Mouse (Mus musculus): Measurements from ENCODE around the gene Myo1g.

The Myo1g gene

DNA sequence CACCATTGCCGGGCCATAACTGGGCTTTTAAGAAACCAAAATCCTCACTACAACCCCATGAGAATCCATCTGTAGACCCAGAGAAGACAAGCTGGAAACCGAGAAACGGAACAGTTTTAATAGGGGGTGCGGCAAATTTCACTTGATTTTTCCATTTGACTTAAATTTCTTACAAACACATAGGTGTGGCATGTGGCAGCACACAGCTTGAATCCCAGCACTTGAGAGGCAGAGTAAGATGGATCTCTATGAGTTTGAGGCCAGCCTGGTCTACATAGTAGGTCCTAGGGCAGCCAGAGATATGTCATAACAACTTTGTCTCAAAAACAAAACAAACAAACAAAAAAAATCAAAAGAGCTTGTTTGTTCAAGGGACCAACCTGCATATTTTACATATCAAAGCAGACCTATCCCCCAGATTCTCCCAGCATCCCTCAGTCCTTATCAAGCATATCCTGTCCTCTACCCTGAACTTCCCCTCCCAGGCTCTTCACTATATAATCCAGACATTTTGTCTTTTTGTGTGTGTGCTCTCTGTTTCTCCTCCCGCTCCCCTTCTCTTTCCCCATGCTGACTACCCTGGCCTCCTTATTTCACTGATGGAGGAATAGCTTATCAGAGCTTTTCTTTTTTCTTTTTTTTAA is 32.6 kb downstream of the Myo1g start:
- no peak for DNase-seq (ENCODE audit: low spot score)

DNA sequence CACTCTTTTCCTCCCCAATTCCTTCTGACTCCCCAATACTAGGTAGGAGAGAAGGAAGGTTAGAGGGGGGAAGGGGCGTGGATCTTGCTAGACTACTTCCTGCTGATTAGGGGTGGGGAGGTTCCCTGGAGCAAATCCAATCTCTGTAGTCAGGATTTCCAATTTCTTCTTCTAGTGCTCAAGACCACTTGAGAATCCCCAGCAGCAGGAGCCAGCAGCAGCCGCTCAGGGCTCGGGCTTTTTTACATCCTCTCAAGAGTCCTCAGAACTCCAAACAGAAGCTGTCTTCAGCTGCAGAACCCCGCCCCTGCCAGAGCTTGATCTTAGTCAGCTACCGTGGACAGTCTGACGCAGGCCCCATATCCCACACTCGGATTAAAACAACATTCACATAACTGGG is 33.3 kb downstream of the Myo1g start:
- no peak for DNase-seq (ENCODE audit: low spot score)

DNA sequence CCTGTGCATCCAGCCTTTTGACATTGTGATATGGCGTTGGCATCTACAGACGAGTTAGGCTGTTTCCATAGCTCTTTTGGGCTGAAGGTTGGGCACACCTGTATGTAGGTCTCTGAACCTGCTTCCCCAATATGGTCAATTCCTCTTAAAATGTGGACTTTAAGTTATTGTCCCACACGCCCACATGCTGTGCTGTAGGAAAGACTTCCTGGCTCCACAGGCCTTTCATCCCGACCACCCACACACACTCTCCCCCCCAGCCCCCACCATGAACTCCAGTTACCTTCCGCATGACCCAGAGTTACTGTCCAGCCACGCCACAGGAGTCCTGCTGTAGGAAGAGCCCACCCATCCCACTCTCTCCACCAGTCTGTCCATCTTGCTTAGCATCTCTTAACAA is 33.8 kb downstream of the Myo1g start:
- no peak for DNase-seq (ENCODE audit: low spot score)

DNA sequence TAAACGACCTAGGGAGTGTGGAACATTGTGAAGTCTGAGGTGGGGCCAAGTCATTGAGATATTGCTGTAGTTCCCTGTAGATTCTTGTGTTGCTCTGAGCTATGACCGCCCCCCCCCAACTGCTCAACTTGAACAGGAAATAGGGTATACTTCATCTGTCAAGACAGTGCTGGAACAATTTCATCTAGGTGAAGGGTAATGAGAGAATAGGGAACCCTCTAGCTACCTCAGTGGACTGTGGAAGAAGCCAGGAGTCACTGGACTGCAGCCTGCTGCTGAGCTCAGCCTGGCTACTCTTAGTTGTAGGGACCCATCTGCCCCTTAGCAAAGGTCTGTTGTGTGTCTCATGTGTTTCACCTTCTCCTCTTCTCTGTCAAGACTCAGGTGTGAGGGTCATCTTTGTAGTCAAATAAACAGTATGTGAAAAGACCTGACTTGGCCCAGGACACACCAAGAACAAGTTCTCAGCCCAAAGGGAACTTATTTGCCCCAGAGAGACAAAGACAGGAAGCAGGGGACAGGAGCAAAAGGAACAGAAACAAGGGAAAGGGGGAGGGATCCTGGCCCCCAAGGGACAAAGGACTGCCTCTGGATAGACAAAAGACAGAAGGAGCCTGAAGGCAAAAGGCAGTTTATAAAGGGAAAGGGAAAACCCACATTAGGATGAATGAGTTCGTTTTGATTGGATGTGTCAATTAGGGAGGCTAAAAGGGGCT is 36.4 kb downstream of the Myo1g start:
- no peak for DNase-seq (ENCODE audit: low spot score)

DNA sequence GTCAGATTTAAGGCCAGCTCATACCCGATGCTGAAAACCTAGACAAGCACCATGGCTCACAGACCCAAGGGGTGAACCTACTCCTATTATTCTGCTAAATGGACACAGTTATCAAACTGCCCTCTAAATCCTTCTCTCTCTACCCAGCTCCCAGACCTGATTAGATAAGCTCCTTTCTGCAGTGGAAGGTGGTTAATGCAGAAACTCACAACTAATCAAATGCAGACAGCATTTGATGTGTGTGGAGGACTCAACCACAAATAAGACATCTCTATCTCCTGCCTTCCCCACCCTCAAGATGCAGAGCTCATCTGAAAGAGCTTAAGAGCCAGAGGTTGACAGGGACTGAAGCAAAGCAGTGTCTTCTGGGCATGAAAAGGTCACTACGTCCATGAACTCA is 37.7 kb downstream of the Myo1g start:
- no peak for DNase-seq (ENCODE audit: low spot score)

DNA sequence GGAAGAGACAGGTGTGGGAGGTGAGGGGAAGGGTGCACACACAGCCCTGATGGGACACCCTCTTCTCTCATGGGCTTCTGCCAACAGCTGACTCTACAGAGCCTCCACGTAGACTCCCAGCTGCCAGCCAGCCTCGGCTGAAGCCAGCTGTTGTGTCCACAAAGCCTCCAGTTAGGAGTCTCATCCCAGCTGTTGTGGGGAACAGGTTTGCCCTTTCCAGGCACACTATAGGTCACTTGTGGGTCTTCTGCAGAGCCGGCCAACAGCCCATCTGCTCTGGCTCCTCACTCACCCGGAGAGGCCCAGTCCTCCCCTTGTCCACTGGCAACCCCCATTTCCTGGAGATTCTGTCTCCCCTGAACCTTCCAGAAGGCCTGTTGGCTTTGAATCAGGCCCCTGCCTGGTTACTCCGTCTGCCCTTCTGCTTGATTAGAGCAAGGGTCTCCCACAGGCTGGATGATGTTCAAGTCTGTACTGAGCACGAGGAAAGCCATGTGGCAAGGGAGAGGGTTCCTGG is 39.0 kb downstream of the Myo1g start:
- DNase-seq (ENCODE audit: low spot score) = peak; percentile 35

DNA sequence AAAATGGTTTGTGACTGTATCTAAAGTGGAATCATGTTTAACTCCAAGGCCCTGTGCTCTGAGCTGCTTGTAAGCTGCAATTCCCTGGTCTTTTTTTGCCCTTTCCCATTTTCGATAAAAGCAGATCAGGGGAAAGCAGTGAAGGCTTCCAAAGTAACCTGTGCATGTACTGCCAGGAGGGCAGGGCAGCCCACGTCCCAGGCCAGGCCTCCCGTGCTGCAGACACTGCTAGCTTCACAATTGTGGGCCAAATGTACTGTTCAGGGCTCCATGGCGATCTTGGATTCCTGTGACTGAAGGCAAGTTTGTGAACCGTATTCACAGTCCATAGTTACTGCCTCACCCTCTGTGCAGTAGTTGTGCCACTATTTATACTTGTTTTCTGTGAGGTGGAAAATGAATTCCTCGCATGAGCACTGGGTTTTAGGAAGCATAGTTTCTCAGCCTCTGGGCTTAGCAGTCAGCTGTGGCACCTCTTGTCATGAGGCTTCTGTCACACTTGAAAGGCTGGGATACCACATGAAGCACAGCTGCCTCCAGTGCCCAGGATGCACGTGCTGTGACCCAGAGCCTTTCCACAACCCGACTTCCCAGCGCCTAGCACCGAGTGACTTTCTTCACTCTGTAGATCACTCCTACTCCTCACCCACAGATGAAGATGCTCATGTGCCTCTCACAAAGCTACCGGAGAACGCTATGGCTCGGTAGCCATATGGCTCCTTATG is 39.9 kb downstream of the Myo1g start:
- no peak for DNase-seq (ENCODE audit: low spot score)

DNA sequence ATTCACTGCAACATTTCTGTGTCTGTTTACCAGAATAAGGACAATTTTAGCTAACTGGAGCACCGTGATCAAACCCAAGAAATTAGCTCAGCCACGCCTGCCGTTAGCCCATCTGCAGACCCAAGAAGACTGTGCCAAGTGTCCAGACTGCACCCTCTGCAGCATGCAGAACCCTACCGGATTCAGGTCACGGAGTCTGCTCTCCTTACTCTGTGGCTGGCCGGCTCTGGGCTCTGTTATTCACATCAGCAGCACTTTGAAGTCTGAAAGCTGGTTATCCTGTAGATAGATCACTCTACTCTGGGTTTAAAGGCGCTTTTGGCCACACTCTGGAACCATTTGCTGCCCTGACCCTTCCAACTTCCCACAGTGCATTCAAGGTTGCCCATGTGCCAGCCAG is 40.6 kb downstream of the Myo1g start:
- no peak for DNase-seq (ENCODE audit: low spot score)

DNA sequence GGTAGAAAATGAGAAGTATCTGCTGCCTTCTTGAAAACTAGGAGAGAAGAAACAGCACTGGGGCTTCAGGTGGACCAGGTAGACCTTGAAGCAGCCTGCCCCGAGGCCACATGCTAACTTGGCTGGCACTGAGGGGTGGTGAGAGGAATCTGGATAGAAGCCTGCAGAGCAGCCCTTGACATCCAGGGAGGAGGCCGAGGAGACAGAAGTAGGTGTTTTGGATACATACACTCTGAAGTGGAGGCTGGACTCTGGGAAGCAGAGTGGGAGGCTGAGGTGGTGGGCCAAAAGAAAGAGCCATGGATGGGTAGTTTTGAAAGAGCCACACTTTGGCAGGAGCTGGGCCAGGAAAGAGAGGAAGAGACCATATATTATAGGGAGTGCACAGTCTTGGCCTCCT is 41.5 kb downstream of the Myo1g start:
- no peak for DNase-seq (ENCODE audit: low spot score)

DNA sequence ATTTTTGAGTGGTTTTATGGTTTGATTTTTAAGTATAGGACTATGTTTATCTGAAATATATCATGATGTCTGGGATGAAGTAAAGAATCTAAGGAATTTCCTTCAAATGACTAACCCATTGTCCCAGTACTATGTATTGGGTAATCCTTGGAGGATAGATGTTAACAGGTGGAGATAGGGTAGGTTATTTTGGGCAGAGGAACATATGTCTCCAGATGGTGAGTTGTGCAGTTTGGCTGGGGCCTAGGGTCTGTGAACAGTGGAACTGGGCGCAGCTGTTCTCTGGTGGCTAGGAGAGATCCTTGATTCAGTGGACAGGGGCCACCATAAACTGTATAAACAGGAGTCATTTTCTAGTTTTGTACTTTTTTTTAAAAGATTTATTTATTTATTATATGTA is 43.4 kb downstream of the Myo1g start:
- DNase-seq (ENCODE audit: low spot score) = no peak

DNA sequence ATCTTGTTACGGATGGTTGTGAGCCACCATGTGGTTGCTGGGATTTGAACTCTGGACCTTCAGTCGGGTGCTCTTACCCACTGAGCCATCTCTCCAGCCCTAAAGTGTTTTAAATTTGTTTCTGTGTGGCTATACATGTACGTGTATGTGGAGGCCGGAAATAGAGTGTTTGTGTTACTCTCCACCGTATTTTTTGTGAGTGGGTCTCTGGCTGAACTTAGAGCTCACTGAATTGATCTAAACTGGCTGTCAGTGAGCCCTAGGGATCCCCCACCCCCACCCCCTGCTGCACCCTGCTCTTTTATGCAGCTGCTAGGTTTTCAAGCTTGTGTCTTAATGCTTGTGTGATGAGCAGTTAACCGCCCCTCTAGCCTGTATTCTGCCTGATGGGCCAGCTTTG is 43.9 kb downstream of the Myo1g start:
- DNase-seq (ENCODE audit: low spot score) = no peak

DNA sequence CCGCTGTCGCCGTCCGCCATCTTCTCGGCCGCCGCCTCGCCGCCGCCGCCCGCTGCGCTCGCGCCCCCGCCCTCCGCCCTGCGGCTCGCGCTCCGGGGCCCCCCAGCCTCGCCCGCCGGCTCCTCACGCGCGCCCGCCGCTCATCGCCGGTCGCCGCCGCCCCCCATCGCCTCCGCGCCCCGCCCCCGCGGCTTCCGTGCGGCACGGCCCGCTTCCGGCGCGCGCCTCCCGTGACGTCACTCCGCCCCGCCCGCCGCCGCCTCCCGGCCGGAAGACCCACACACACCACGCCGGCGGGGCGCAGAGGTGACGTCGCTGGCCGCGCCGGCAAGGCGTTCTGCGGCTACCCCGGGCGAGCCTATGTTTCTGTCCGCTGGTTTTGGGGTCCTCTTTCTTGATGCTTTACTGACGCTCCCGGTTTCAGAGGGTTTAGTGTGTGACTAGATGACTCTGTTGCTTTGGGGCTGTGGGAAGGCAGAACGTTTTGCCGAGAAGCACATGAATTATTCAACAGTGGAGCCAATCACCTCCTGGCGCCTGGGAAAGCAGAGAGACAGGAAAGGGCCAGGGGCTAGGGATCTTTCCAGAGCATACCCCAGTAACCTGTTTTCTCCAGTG is 44.8 kb downstream of the Myo1g start, which contains the start of gene Purb:
Gene Purb (minus strand): TSS at position 51 of the 618 bp plus-strand sequence.
- peak; percentile 90 for DNase-seq (ENCODE audit: low spot score)

DNA sequence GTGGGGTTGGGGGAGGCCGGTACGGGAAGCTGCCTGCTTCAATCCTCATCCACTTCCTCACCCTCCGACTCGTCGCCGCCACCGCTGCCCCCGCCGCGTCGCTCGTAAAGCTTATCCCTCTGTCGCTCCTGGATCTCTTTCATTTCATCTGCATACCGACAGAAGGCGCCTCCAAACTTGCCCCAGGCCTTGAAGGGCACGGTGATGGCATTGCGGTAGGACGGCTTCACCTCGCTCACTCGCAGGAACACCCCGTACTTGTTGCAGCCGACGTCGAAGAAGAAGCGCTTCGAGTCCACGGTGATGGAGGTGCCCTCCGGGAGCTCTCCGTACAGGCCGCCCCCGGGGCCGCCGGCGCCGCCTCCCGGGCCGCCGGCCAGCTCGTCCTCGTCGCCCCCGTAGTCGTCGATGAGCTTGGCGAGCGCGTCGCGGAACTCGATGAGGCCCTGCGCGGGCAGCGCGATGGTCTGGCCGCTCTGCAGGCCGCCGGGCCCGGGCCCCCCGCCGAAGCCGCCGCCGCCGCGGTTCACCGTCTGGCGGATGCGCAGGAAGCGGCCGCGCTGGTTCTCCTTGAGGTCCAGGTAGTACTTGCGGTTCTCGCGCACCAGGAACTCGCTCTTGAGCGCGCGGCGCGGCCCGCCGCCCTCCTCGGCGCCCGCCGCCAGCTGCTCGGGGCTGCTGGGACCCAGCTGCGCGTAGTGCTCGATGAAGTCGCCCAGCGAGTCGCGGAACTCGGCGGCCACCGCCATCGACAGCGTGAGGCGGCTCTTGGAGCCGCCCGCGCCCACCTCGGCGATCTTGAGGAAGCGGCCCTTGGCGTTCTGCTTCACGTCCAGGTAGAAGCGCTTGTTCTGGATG is 45.7 kb downstream of the Myo1g start:
- DNase-seq (ENCODE audit: low spot score) = peak; percentile 71

DNA sequence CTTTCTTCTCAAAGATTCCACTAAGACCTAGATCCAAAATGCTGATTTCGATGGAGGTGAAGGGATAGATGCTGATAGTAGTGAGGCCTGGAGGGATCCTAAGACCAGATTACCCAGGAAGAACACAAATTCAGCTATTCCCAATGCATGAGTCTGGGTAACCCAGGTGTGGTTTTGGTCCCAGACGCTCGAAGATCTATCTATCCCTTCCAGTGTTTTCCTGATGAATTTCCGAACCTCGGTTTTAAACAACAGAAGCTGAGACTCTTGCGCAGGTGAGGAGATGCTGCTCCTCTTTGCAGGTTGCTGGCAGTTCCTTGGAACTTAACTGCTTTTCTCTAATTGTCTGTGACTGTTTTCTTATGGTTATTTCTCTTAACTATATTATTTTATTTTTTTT is 46.4 kb downstream of the Myo1g start:
- no peak for DNase-seq (ENCODE audit: low spot score)

DNA sequence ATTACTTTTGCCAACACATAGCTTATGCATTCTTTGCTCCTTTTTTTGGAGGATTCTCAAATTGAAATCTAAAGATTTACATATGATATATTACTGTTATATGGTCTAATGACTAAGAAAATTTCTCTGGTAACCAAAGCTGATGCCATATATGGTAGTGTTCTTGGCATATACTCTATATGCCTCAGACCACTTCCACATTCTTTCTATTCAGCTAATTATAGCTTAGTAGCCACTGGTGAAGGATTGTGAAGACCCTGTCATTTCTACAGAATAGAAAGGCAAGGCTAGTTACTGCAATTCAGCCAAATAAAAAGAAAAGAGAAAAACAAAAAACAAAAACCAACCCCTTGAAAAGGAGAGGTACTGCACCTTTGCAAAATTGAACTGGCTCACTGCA is 48.7 kb downstream of the Myo1g start:
- DNase-seq (ENCODE audit: low spot score) = no peak

DNA sequence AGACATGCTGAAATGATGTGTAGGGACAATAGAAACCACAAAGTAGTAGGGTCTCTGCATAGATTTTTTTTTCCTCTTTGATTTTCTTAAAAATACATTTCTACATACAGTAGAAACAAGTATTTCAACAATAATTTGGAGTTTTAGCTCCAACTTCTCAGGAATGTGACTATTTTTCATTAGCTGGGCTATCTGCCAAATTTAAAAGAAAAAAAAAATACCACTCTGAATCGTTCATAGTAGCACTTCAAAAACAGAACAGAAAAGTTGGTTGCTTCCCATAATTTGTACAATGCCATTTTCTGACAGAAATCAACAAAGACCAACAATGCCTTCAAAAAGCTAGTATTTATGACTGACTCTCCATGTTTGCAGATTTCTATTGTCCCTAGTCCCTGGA is 49.3 kb downstream of the Myo1g start:
- no peak for DNase-seq (ENCODE audit: low spot score)

DNA sequence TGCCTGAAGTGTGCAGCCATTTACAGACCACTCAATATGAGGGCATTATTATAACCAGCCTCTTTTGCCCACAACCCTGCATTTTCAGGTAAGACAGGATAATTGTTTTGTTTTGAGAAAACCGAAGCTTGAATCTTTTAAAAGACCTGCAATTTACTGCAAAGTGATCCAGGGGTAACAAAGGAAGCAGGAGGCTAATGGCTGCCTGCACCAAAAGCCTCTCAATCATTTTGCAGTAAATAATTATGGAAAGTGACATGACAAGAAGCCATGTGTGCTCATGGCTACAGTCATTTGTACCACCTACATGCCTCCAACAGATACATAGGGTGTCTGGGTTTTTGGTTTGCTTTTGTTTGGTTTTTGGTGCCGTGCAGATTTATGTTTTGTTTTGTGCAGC is 49.7 kb downstream of the Myo1g start:
- no peak for DNase-seq (ENCODE audit: low spot score)

DNA sequence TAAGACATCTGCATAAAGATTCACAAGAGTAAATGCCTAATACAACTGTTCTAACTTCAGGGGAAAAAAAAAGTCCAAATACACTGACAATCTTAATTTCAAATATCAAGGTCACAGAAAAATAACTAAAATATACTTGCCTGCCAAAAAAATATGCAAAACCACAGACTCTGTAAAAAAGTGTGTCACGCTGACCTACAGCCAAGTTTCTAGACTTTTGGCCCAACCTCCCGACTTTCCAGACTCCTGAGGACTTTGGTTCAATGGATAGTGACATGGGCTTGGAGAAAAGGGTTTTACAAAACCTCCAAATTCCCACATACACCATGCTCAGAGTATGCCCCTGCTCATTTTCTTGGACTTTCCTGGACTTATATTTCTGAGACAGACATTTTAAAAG is 52.2 kb downstream of the Myo1g start:
- DNase-seq (ENCODE audit: low spot score) = no peak

DNA sequence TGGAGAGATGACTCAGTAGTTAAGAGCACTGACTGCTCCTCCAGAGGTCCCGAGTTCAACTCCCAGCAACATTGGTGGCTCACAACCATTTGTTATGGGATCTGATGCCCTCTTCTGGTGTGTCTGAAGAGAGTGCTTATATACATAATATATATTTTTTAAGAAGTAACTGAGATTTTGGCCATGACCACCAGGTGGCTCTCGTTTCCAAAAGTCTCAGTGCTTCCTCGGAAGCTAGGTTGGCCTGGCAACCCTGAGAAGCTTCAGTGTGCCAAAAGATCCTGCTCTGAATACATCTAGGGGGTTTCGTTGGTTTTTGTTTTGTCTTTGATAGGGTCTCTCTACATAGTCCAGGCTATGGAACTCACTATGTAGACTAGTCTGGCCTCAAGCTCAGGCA is 55.6 kb downstream of the Myo1g start:
- no peak for DNase-seq (ENCODE audit: low spot score)

DNA sequence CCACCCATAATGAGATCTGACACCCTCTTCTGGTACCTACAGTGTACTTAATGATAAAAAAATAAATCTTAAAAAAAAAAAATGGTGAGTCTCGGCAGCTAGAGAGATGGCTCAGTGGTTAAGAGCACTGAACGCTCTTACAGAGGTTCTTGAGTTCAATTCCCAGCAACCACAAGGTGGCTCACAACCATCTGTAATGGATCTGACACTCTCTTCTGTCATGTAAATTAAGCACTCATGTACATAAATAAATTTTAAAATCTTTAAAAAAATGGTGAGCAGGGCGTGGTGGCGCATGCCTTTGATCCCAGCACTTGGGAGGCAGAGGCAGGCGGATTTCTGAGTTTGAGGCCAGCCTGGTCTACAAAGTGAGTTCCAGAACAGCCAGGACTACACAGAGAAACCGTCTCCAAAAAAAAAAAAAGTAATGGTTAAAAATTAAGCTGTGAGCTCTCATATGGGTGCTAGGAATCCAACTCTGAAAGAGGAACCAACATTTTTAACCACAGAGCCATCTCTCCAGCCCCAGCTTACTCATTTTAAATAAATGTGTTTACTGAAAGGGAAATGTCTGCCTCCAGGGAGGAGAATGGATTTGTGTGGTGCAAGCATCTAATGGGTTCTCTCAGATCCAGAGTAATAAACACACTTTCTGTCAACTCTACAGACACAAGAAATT is 57.5 kb downstream of the Myo1g start:
- DNase-seq (ENCODE audit: low spot score) = no peak
